Mouse (Mus musculus): Measurements from ENCODE around the gene Chd1.
"Not testable (repeated sequence)": the region's sequence is repeated elsewhere in the genome, so short reads cannot be mapped to it uniquely, and the experiment has no call there.

DNA sequence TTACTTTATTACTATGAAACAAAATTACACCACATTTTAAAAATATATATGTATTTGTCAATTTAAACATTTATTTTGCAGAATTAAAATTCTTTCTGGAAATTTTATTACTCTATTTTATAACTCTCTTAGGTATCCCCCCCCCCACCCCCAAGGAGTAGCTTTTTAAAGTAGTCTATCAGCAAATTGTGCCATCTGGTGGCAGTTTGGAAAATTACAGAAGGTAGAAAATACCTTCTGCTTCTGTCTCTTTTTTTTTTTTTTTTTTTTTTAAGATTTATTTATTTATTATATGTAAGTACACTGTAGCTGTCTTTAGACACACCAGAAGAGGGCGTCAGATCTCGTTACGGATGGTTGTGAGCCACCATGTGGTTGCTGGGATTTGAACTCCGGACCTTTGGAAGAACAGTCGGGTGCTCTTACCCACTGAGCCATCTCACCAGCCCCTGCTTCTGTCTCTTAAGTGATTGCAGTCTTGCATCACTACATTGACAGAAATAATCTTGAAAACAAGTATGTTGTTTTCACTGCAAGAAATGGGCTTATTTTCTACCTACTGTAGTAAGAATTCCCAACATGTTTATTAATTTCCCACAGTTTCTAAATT lies 19.2 kb downstream of the Chd1 start:
- peak; percentile 48 for TF ChIP-seq CTCF (IDR thresholded peaks at IDR 0.05; ENCODE audit: low read depth)
- TF ChIP-seq EP300 (IDR thresholded peaks at IDR 0.05; ENCODE audit: low read depth) = not testable (repeated sequence)
